Mouse (Mus musculus) fat pad, adult 2 months (tissue): ENCODE measurements at regions not wholly inside any gene's neighbourhood (a gene's known extent, or its start where the extent isn't known, plus 50 kb on each side); places are given as distances from the start of the nearest gene placed in this dataset.

Experiments used
- DNase-seq: peaks from one replicate; pipeline ENCODE4 v3.0.0-alpha.2; 2011; ENCODE audit warnings: low read depth, low spot score; ENCODE audit errors: extremely low read depth

DNA sequence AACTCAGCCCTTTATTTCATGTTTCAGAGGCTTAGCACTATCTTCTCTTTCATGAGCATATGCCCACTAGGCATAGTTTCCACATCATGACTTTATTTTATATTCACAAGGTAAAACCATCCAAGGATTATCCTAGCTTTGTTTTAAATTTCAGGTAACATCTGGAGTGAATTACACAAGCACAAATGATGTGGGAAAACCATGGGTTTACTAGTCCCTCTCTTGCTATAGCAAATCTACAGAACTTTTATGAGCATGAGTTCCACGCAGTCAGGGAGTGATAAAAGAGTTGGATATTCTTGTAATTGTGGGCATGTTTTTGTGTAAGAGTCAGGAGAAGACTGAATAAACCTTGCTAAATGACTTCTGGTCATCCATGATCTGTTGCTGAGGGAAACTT, 78.0 kb upstream of the Gm11232 start:
- no peak for DNase-seq

DNA sequence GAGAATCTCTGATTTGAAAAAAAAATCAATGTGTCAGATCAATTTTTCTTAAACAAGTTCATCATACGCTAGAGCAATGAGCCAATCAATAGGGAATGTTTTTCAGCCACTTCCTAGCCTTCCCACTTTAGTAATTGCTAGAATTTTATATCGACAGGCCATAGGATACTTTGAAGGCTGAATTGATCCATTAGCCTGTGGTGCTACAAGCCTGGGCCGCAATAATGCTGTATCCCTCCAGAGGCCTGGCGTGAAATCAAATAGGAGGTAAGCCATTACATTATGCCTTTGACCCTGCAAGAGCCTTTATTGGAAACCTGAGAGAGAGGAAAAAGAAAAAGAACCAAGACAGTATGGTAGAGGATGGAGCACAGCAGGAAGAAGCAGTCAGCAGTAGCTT, 53.7 kb upstream of the Gm11232 start:
- no peak for DNase-seq

DNA sequence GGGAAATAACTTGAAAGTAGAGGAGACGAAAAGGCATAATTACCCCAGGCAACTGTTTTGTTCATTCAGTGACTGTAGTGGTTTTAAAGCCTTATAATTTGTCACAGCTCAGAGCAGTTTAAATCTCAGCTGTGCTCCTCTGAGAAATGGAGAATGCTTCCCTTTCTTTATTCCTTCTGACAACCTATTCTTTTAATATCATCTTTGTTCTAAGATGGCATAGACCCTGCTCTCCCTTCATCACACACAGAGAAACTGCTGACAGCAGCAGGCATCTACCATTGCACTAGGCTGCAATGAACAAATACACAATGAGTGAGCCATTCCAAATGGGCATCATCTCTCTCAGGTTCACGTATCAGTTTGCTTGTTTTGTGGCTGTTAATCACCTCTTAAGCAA, 50.5 kb upstream of the Gm11232 start:
- DNase-seq = no peak
